Mouse (Mus musculus) cerebellum, postnatal 4 days (tissue): ENCODE data around the gene Fam110a.

Experiments
- DNase-seq, 2 experiments: peaks; one replicate each; pipeline ENCODE4 v3.0.0; 2022; ENCODE audit warnings: low spot score in 2 of 2, mixed read lengths in 1 of 2

Fam110a gene

GRCm38 (mm10) chr2:151971748-151972147 lies 8.3 kb downstream of the Fam110a start:
- no peak for DNase-seq

GRCm38 (mm10) chr2:151970191-151971172 lies 9.5 kb downstream of the Fam110a start:
- peak in 1 of 2 experiments; percentile 74 for DNase-seq

DNA sequence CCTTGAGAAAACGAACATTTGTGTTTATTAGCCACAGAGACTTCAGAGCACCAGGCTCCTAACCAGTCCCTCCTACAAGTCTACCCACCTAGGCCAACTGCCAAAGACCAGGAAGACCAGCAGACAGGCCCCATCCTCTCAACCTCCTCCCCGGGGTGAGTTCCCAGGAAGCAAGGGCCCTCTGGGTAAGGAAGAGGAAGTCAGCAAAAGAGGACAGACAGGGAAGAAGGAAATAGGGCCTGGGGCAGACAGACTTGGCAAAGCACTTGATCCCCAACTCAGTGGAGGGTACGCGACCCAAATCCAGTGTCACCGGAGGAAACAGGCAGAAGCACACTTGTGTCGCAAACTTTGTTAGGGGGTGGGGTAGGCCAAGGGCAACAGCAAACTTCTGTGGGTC lies 10.6 kb downstream of the Fam110a start:
- no peak for DNase-seq

DNA sequence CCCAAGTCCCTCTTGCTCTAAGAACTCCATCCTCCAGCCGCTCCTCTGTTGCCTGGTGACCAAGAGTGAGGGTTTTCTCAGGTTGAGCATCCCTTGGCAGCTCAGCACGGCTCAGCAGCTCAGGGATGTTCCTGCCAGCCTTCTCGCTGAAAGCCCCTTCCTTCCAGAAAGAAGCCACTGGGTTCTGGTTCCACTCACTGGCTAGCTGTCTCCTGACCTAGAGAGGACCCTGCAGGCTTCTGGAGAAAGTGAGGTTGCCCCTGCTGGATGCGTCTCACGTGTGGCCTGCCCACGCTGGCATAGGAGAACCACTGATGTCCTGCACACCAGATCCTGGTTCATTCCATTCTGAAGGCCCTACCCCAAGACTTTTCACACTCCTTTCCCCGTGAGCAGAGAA lies 11.0 kb downstream of the Fam110a start:
- no peak for DNase-seq

DNA sequence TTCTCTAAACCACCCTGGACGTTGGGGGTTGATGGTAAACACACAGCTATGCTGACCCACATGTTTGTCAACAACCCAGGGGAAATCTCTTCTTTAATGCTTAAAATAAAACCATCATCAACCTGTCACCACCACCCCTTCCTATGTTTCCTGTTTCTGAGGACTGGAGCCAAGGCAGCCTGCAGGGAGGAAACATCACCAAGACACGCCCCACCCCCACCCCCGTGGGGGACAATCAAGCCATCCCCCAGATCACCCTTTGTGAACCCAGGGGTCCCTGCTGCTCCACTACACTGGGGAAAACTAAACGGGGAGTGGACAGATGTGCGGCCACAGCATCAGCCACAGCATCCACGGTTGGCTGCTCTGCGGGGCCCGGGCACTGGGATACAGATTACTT lies 11.6 kb downstream of the Fam110a start:
- no peak for DNase-seq

GRCm38 (mm10) chr2:151967792-151968191 lies 12.2 kb downstream of the Fam110a start:
- no peak for DNase-seq

GRCm38 (mm10) chr2:151967176-151967750 lies 12.8 kb downstream of the Fam110a start:
- peak in 1 of 2 experiments; percentile 60 for DNase-seq

- DNase-seq = no peak
Observed at GRCm38 (mm10) chr2:151964052-151964451, 16.0 kb downstream of the Fam110a start.

DNA sequence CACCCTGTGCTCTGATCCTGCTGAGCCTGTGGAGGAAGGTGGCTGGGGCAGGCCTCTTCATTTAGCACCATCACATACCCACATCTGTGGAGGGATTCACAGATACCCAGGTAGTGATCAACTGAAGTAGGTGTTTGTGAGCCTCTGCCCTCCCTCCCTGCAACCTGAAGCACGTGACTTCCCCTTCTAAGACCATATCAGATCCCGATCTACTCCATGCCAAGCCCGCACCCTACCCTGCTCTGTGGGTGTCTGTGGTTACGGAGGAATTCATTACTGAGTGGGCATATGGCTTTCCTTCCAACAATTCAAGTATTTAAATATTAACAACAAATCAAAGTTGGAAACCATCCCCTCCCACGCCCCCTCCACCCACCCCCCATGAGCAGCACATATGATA lies 16.7 kb downstream of the Fam110a start:
- DNase-seq = no peak

DNA sequence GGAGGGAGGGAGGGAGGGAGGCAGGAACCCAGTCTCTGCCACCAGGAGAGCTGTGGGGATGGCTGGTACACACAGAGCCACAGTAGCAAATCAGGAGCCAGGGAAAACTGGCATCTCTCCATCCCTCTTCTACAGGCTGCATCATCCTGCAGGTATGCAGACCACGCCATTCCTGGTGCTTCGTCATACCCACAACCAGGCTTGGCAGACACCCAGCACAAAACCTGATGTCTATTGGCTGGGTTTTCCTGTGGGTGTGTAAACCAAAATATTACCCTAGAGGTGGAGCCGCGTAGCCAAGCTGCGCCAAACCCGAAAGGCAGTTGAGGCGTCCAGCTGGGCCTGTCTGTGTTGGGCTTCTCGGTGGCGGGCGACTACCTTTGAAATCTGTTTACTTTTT lies 17.5 kb downstream of the Fam110a start:
- DNase-seq = peak in 1 of 2 experiments; percentile 58

- no peak for DNase-seq
Observed at GRCm38 (mm10) chr2:151961284-151962196, 18.5 kb downstream of the Fam110a start.

GRCm38 (mm10) chr2:151959274-151959673 lies 20.7 kb downstream of the Fam110a start:
- no peak for DNase-seq

DNA sequence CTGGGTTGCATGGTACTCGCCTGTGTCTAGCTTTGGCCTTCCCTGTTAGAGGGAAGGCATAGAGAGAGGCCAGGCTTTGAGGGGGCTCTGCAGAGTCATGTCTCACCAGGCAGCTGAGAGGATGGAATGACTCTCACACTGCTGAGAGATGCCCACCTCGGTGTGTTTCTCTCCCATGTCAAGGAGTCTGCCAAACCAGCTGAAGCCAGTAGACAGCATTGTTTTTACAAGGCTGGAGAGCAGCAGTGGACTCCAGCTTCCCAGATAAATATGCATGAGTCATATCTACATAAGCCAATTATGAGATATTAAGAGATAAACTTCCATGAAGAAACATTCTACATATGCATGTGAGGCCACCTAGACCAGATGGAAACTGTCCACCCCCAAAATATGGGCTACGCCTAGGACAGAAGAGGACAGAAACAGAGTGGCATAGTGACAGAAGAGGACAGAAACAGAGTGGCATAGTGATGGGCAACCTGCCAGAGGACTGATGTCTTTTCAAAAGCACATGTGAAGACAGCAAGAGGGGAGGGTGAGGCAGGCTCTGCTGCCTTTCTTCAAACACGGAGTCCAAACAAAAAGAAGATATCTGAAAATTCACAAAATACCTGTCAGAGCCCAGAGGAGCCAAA lies 23.4 kb downstream of the Fam110a start:
- DNase-seq = no peak

GRCm38 (mm10) chr2:151953665-151954064 lies 26.4 kb downstream of the Fam110a start:
- DNase-seq = no peak

- DNase-seq = no peak
Observed at GRCm38 (mm10) chr2:151949082-151949774, 30.8 kb downstream of the Fam110a start.

GRCm38 (mm10) chr2:151948311-151948710 lies 31.7 kb downstream of the Fam110a start:
- no peak for DNase-seq

GRCm38 (mm10) chr2:151947617-151948016 lies 32.4 kb downstream of the Fam110a start:
- no peak for DNase-seq

- DNase-seq = no peak
Observed at GRCm38 (mm10) chr2:151944106-151944505, 35.9 kb downstream of the Fam110a start.

DNA sequence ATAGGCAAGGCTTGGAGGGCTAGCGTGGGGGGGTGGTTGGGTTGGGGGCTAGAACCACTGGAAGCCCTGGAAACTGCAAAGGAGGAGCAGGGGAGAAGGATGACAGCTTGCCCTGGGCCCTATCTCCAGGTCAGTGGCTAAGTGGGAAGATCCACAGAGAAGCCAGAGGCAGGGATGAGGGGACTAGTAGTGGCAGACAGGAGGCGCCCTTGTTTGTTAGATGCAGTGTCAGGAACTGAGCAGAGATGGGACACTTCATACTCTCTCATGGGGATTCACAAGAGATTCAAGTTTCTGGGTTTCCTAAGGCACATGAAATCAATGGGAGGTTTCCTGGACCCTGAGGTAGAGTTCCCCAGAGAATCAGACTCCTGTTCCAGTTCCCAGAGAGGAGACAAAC lies 38.8 kb downstream of the Fam110a start:
- no peak for DNase-seq

DNA sequence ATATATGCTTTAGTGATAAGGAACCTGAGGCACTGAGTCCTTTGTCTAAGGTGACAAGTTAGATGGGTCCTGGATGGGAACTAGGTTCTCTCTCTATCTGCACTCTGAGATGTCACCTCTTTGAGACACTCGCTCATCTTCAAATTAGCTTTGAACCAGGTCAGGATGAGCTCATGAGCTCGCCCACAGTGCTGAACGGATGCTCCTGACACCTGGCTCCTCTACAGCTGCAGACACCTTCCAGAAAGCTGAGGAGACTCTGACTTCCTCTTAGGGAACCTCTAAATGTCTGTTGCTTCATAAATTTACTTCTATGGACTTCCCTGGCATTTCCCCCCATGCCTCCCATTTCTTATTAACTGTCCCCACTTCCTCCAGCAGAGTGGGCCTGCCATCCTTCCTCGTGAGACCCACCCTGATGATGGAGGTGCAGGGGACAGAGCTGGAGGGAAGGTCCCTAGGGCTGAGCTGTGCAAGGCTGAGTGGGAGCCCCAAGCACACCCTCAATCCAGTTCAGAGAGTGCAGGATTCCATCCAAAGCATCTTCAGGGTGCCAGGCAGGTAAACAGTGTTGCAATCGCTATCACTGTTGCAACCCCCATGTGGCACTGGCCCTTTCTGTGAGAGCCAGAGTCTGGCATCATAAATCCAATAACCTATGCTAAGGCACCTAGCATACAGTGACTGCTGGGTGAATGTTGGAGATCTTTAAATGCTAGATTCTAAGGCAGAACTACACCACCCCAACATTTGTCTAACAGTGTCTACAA lies 40.2 kb downstream of the Fam110a start:
- DNase-seq = no peak
